Mouse (Mus musculus) CH12.LX (cell line): ENCODE measurements around the gene Tbc1d19. TPM values are rescaled to one million over a fixed set of nuclear protein-coding genes. Genes with fewer than 3 reads are reported as not detected.

Source experiments
- DNase-seq: peaks from one replicate; pipeline ENCODE4 v3.0.0-alpha.2; 2013; ENCODE audit errors: extremely low read depth
- H3K27ac ChIP-seq: 2 replicates; pipeline ENCODE4 v1.5.1; 2012; ENCODE audit warnings: low read depth, mild to moderate bottlenecking, control low read depth, moderate library complexity; ENCODE audit not compliant: insufficient read depth
- H3K27me3 ChIP-seq: replicated peaks from 2 replicates; pipeline ENCODE3; 2012; ENCODE audit warnings: inconsistent platforms
- H3K36me3 ChIP-seq, 2 experiments: replicated peaks in 1 of 2; 2 replicates each; pipeline versions ENCODE3 to v1.6.1; 2012; ENCODE audit warnings: inconsistent platforms in 1 of 2, low read length in 1 of 2, mild to moderate bottlenecking in 1 of 2, mixed read lengths in 1 of 2, moderate library complexity in 1 of 2; ENCODE audit not compliant: control insufficient read depth in 1 of 2, insufficient read depth in 1 of 2
- H3K4me1 ChIP-seq, 2 experiments: 2 replicates each; pipeline ENCODE4 v1.6.1; 2012; ENCODE audit warnings: inconsistent platforms in 1 of 2, moderate library complexity in 1 of 2; ENCODE audit not compliant: insufficient read depth in 2 of 2, control insufficient read depth in 1 of 2
- H3K4me2 ChIP-seq: 2 replicates; pipeline ENCODE4 v1.6.1; 2012; ENCODE audit warnings: low read depth, mild to moderate bottlenecking, control low read depth; ENCODE audit not compliant: poor library complexity, insufficient read depth, severe bottlenecking
- H3K4me3 ChIP-seq, 3 experiments: fragments of 150-350 bp in 1 of 3; sonication (generic) in 1 of 3; replicated peaks in 1 of 3; 2 replicates each; pipeline versions ENCODE3 to v1.5.1; 2011 to 2012; ENCODE audit warnings: low read depth in 2 of 3, low read length in 2 of 3, mild to moderate bottlenecking in 2 of 3, moderate library complexity in 2 of 3, control low read depth in 1 of 3, improper control_type of control experiment in 1 of 3, inconsistent platforms in 1 of 3, mixed read lengths in 1 of 3; ENCODE audit not compliant: poor library complexity in 1 of 3
- H3K79me2 ChIP-seq: replicated peaks from 2 replicates; pipeline ENCODE4 v1.6.1; 2012; ENCODE audit warnings: mild to moderate bottlenecking, moderate library complexity; ENCODE audit not compliant: control insufficient read depth, poor library complexity, insufficient read depth, severe bottlenecking; ENCODE audit errors: extremely low read depth
- H3K9ac ChIP-seq: 2 replicates; pipeline ENCODE4 v1.6.1; 2012; ENCODE audit warnings: low read depth, mild to moderate bottlenecking, control low read depth, moderate library complexity; ENCODE audit not compliant: insufficient read depth
- H3K9me3 ChIP-seq: replicated peaks from 2 replicates; pipeline ENCODE3; 2012; ENCODE audit warnings: low read length, inconsistent platforms, mixed read lengths
- E2F4 ChIP-seq: IDR thresholded peaks from 2 replicates; pipeline ENCODE4 v1.6.1; 2011; ENCODE audit warnings: low read depth, low read length, improper control_type of control experiment; ENCODE audit not compliant: insufficient replicate concordance
- EP300 ChIP-seq: IDR thresholded peaks from 2 replicates; pipeline ENCODE4 v1.6.1; 2011; ENCODE audit warnings: low read length, improper control_type of control experiment
- GABPA ChIP-seq: IDR thresholded peaks from 2 replicates; pipeline ENCODE4 v1.6.1; 2012; ENCODE audit warnings: low read depth, low read length, improper control_type of control experiment, inconsistent platforms; ENCODE audit not compliant: insufficient replicate concordance
- HCFC1 ChIP-seq: IDR thresholded peaks from 2 replicates; pipeline ENCODE4 v1.6.1; 2012; ENCODE audit warnings: low read depth, mild to moderate bottlenecking, inconsistent platforms, low read length, improper control_type of control experiment
- MEF2A ChIP-seq: IDR thresholded peaks from 2 replicates; pipeline ENCODE4 v1.6.1; 2014; ENCODE audit warnings: low read depth, mild to moderate bottlenecking, inconsistent platforms, low read length, improper control_type of control experiment, borderline replicate concordance
- MYC ChIP-seq: IDR thresholded peaks from 2 replicates; pipeline ENCODE4 v1.6.1; 2011; ENCODE audit warnings: low read depth, mild to moderate bottlenecking, improper control_type of control experiment, low read length
- PAX5 ChIP-seq: IDR thresholded peaks from 2 replicates; pipeline ENCODE4 v1.6.1; 2012; ENCODE audit warnings: low read length, inconsistent platforms, mixed read lengths
- POLR2A ChIP-seq: IDR thresholded peaks from 2 replicates; pipeline ENCODE4 v1.6.1; 2011; ENCODE audit warnings: low read depth, mild to moderate bottlenecking, improper control_type of control experiment, low read length
- SMC3 ChIP-seq: IDR thresholded peaks from 2 replicates; pipeline ENCODE4 v1.6.1; 2011; ENCODE audit warnings: low read depth, low read length, improper control_type of control experiment
- TCF12 ChIP-seq: IDR thresholded peaks from 2 replicates; pipeline ENCODE4 v1.6.1; 2014; ENCODE audit warnings: low read depth, mild to moderate bottlenecking, inconsistent platforms, low read length, improper control_type of control experiment
- USF1 ChIP-seq: IDR thresholded peaks from 2 replicates; pipeline ENCODE4 v1.6.1; 2014; ENCODE audit warnings: low read depth, mild to moderate bottlenecking, inconsistent platforms, low read length, improper control_type of control experiment
- ZC3H11A ChIP-seq: IDR thresholded peaks from 2 replicates; pipeline ENCODE4 v1.6.1; 2012; ENCODE audit warnings: low read depth, mild to moderate bottlenecking, inconsistent platforms, low read length, improper control_type of control experiment
- ZKSCAN1 ChIP-seq: IDR thresholded peaks from 2 replicates; pipeline ENCODE4 v1.6.1; 2012; ENCODE audit warnings: low read depth, inconsistent platforms, low read length, improper control_type of control experiment, borderline replicate concordance
- ZMIZ1 ChIP-seq: IDR thresholded peaks from 2 replicates; pipeline ENCODE4 v1.6.1; 2012; ENCODE audit warnings: low read depth, mild to moderate bottlenecking, inconsistent platforms, low read length, improper control_type of control experiment
- dilution Hi-C: fragments of 300-500 bp; cut with MboI; formaldehyde crosslinking; loops from 2 replicates; pipeline ENCODE4 v1.14.3; 2020; ENCODE audit warnings: low sequenced_read_pairs; ENCODE audit not compliant: extremely low pct_unique_long_range_greater_than_20kb, extremely low pct_ligation_motif_present
- in situ Hi-C: fragments of 300-500 bp; cut with MboI; formaldehyde crosslinking; loops from 3 replicates; pipeline ENCODE4 v1.14.3; 2019; ENCODE audit warnings: low sequenced_read_pairs, low pct_ligation_motif_present, low pct_unique_long_range_greater_than_20kb, mixed read lengths
- polyA plus RNA-seq: library from polyadenylated mRNA; unstranded; fragments of >175 nt; gene quantifications from 2 replicates; pipeline ENCODE4 v1.2.1, GENCODE M21; 2012; ENCODE audit warnings: low read depth; ENCODE audit not compliant: insufficient read length
- total RNA-seq, 2 experiments: library from RNA; depleted of rRNA; stranded (reverse); fragments of 300-350 nt in 1 of 2; fragments of >200 nt in 1 of 2; gene quantifications; 2 replicates each; pipeline ENCODE4 v1.2.3; 2012 to 2014

The Tbc1d19 gene
- total and polyA plus RNA-seq, 3 experiments, result 7.6 to 15.2 (median 14.8) TPM

GRCm38 (mm10) chr5:53865146-53865545, 55.7 kb downstream of the Tbc1d19 start:
- no peaks in the 10 kb centered on the region for H3K79me2 ChIP-seq
- dilution Hi-C loops, result no loop called here
- TF ChIP-seq MEF2A (no peak), SMC3 (no peak), ZKSCAN1 (no peak), USF1 (no peak)

GRCm38 (mm10) chr5:53865991-53866390, 56.6 kb downstream of the Tbc1d19 start:
- no peak overlapping the region for H3K27ac ChIP-seq
- H3K4me2 ChIP-seq, result no peak overlapping the region
- H3K9me3 ChIP-seq, result no peaks in the 10 kb centered on the region
- no peaks in the 10 kb centered on the region for H3K79me2 ChIP-seq
- H3K4me1 ChIP-seq, result no peaks in the 10 kb centered on the region
- H3K4me3 ChIP-seq, result no peak overlapping the region
- no peak for DNase-seq
- no peak for TF ChIP-seq GABPA
- no peak for TF ChIP-seq E2F4
- TF ChIP-seq ZC3H11A, result no peak
- TF ChIP-seq ZMIZ1, result no peak
- no peak for TF ChIP-seq ZKSCAN1
- TF ChIP-seq MYC, result no peak
- no peak for TF ChIP-seq TCF12
- TF ChIP-seq PAX5, result no peak
- TF ChIP-seq POLR2A, result no peak
- TF ChIP-seq HCFC1, result no peak
- no peak for TF ChIP-seq EP300
- in situ Hi-C loops (no loop called here), dilution Hi-C loops (no loop called here)
- no peak overlapping the region for H3K9ac ChIP-seq
- peaks cover 0 to 5% of the 10 kb centered on the region in 2 experiments for H3K36me3 ChIP-seq
- no peaks in the 10 kb centered on the region for H3K27me3 ChIP-seq

More at GRCm38 (mm10) chr5:53865146-53865545, 55.7 kb downstream of the Tbc1d19 start:
- no peak for DNase-seq
- Histone ChIP-seq H3K9me3 (no peaks in the 10 kb centered on the region), H3K4me3 (no peak overlapping the region), H3K36me3 (peaks cover 0 to 8% of the 10 kb centered on the region in 2 experiments), H3K27ac (no peak overlapping the region), H3K27me3 (no peaks in the 10 kb centered on the region), H3K4me2 (no peak overlapping the region), H3K9ac (no peak overlapping the region), H3K4me1 (no peaks in the 10 kb centered on the region)
- in situ Hi-C loops, result no loop called here
